Mouse (Mus musculus): Measurements from ENCODE around the gene Mta3. TPM values are rescaled to one million over a fixed set of nuclear protein-coding genes. Genes with fewer than 3 reads are reported as not detected.

Mta3 gene
- polyA plus RNA-seq, 1 experiment from 2014 or later: 32.6 TPM

GRCm38 (mm10) chr17:83830616-83831292 is 124.8 kb downstream of the Mta3 start:
- H3K36me3 ChIP-seq: no peaks in the 10 kb centered on the region
- H3K27me3 ChIP-seq (ENCODE audit: low read depth, poor library complexity, severe bottlenecking): no peaks in the 10 kb centered on the region
- H3K9me3 ChIP-seq (replicated peaks): no peaks in the 10 kb centered on the region
- H3K4me1 ChIP-seq: peaks cover 27% of the 10 kb centered on the region
- no peak for DNase-seq (ENCODE audit: low spot score)
- no peak overlapping the region for H3K27ac ChIP-seq (replicated peaks)
- no peak overlapping the region for H3K4me3 ChIP-seq
- 93% methylated on average over 4 of the region's 4 CpGs for WGBS

- Histone ChIP-seq H3K9me3 (replicated peaks) (no peaks in the 10 kb centered on the region), H3K27me3 (ENCODE audit: low read depth, poor library complexity, severe bottlenecking) (no peaks in the 10 kb centered on the region), H3K4me1 (peaks cover 19% of the 10 kb centered on the region; the same call in 1 of the 2 replicates), H3K27ac (replicated peaks) (no peak overlapping the region), H3K4me3 (no peak overlapping the region), H3K36me3 (no peaks in the 10 kb centered on the region)
- DNase-seq (ENCODE audit: low spot score): no peak
- WGBS: 77% methylated on average over 4 of the region's 4 CpGs
Measured at GRCm38 (mm10) chr17:83834120-83834519, 128.2 kb downstream of the Mta3 start.

- Histone ChIP-seq H3K36me3 (no peaks in the 10 kb centered on the region), H3K4me1 (peaks cover 10% of the 10 kb centered on the region; the same call in 1 of the 2 replicates), H3K9me3 (replicated peaks) (no peaks in the 10 kb centered on the region), H3K27ac (replicated peaks) (0 out of 2 replicates have a peak overlapping the region, but pooled peaks have one; percentile 9), H3K4me3 (no peak overlapping the region), H3K27me3 (ENCODE audit: low read depth, poor library complexity, severe bottlenecking) (no peaks in the 10 kb centered on the region)
- no peak for DNase-seq (ENCODE audit: low spot score)
- 81% methylated on average over 3 of the region's 3 CpGs for WGBS
Measured at GRCm38 (mm10) chr17:83836048-83836447, 130.1 kb downstream of the Mta3 start.

GRCm38 (mm10) chr17:83837659-83838190 is 131.8 kb downstream of the Mta3 start:
- Histone ChIP-seq H3K27ac (replicated peaks) (no peak overlapping the region), H3K27me3 (ENCODE audit: low read depth, poor library complexity, severe bottlenecking) (no peaks in the 10 kb centered on the region), H3K36me3 (no peaks in the 10 kb centered on the region), H3K9me3 (replicated peaks) (no peaks in the 10 kb centered on the region), H3K4me1 (peaks cover 10% of the 10 kb centered on the region; the same call in 1 of the 2 replicates), H3K4me3 (no peak overlapping the region)
- 77% methylated on average over 8 of the region's 8 CpGs for WGBS
- no peak for DNase-seq (ENCODE audit: low spot score)

- no peaks in the 10 kb centered on the region for H3K9me3 ChIP-seq (replicated peaks)
- H3K36me3 ChIP-seq: no peaks in the 10 kb centered on the region
- H3K4me1 ChIP-seq: peaks cover 13% of the 10 kb centered on the region; the same call in 1 of the 2 replicates
- no peaks in the 10 kb centered on the region for H3K27me3 ChIP-seq (ENCODE audit: low read depth, poor library complexity, severe bottlenecking)
- WGBS: 65% methylated on average over 9 of the region's 9 CpGs
- DNase-seq (ENCODE audit: low spot score): no peak
- no peak overlapping the region for H3K4me3 ChIP-seq
- H3K27ac ChIP-seq (replicated peaks): no peak overlapping the region
Measured at GRCm38 (mm10) chr17:83839132-83839531, 133.2 kb downstream of the Mta3 start.

- WGBS: 90% methylated on average over 5 of the region's 5 CpGs
- Histone ChIP-seq H3K4me1 (peaks cover 6% of the 10 kb centered on the region; the same call in 1 of the 2 replicates), H3K4me3 (no peak overlapping the region), H3K27me3 (ENCODE audit: low read depth, poor library complexity, severe bottlenecking) (no peaks in the 10 kb centered on the region), H3K9me3 (replicated peaks) (no peaks in the 10 kb centered on the region), H3K36me3 (no peaks in the 10 kb centered on the region), H3K27ac (replicated peaks) (no peak overlapping the region)
- DNase-seq (ENCODE audit: low spot score): no peak
Measured at GRCm38 (mm10) chr17:83841011-83841410, 135.0 kb downstream of the Mta3 start.

- DNase-seq (ENCODE audit: low spot score): no peak
- Histone ChIP-seq H3K4me1 (peaks cover 8% of the 10 kb centered on the region), H3K27me3 (ENCODE audit: low read depth, poor library complexity, severe bottlenecking) (no peaks in the 10 kb centered on the region; the same call in 1 of the 2 replicates), H3K4me3 (no peak overlapping the region), H3K36me3 (no peaks in the 10 kb centered on the region), H3K9me3 (replicated peaks) (no peaks in the 10 kb centered on the region), H3K27ac (replicated peaks) (no peak overlapping the region)
- 71% methylated on average over 7 of the region's 7 CpGs for WGBS
Measured at GRCm38 (mm10) chr17:83843780-83844179, 137.8 kb downstream of the Mta3 start.

- H3K36me3 ChIP-seq: no peaks in the 10 kb centered on the region
- H3K9me3 ChIP-seq (replicated peaks): no peaks in the 10 kb centered on the region
- no peak overlapping the region for H3K27ac ChIP-seq (replicated peaks)
- DNase-seq (ENCODE audit: low spot score): no peak
- H3K4me1 ChIP-seq: peaks cover 24% of the 10 kb centered on the region
- H3K4me3 ChIP-seq: no peak overlapping the region
- WGBS: 86% methylated on average over 8 of the region's 8 CpGs
- no peaks in the 10 kb centered on the region; the same call in 1 of the 2 replicates for H3K27me3 ChIP-seq (ENCODE audit: low read depth, poor library complexity, severe bottlenecking)
Measured at GRCm38 (mm10) chr17:83845538-83845937, 139.6 kb downstream of the Mta3 start.

- no peaks in the 10 kb centered on the region for H3K9me3 ChIP-seq (replicated peaks)
- H3K4me3 ChIP-seq: no peak overlapping the region
- DNase-seq (ENCODE audit: low spot score): no peak
- H3K4me1 ChIP-seq: peaks cover 24% of the 10 kb centered on the region
- 83% methylated on average over 21 of the region's 21 CpGs for WGBS
- no peaks in the 10 kb centered on the region; the same call in 1 of the 2 replicates for H3K27me3 ChIP-seq (ENCODE audit: low read depth, poor library complexity, severe bottlenecking)
- H3K36me3 ChIP-seq: no peaks in the 10 kb centered on the region
- H3K27ac ChIP-seq (replicated peaks): no peak overlapping the region
Measured at GRCm38 (mm10) chr17:83846301-83847021, 140.5 kb downstream of the Mta3 start.

GRCm38 (mm10) chr17:83847100-83847499 is 141.1 kb downstream of the Mta3 start:
- WGBS: 89% methylated on average over 6 of the region's 6 CpGs
- H3K4me3 ChIP-seq: no peak overlapping the region
- no peak overlapping the region; the same call in 1 of the 2 replicates for H3K27ac ChIP-seq (replicated peaks)
- no peaks in the 10 kb centered on the region for H3K9me3 ChIP-seq (replicated peaks)
- DNase-seq (ENCODE audit: low spot score): no peak
- no peaks in the 10 kb centered on the region; the same call in 1 of the 2 replicates for H3K27me3 ChIP-seq (ENCODE audit: low read depth, poor library complexity, severe bottlenecking)
- no peaks in the 10 kb centered on the region for H3K36me3 ChIP-seq
- peaks cover 24% of the 10 kb centered on the region for H3K4me1 ChIP-seq

GRCm38 (mm10) chr17:83847815-83848214 is 141.9 kb downstream of the Mta3 start, which contains the start of gene Haao:
Haao (minus strand) TSS chr17:83847963.
- Histone ChIP-seq H3K36me3 (no peaks in the 10 kb centered on the region), H3K4me3 (no peak within 1 kb of the TSS), H3K27me3 (ENCODE audit: low read depth, poor library complexity, severe bottlenecking) (no peaks in the 10 kb centered on the region; the same call in 1 of the 2 replicates), H3K27ac (replicated peaks) (no peak within 1 kb of the TSS; the same call in 1 of the 2 replicates), H3K9me3 (replicated peaks) (no peaks in the 10 kb centered on the region), H3K4me1 (peaks cover 24% of the 10 kb centered on the region)
- DNase-seq (ENCODE audit: low spot score): no peak
- 83% methylated on average over 3 of the region's 3 CpGs for WGBS

- 73% methylated on average over 4 of the region's 4 CpGs for whole genome bisulfite sequencing
- Histone ChIP-seq H3K4me1 (peaks cover 24% of the 10 kb centered on the region), H3K27me3 (ENCODE audit: low read depth, poor library complexity, severe bottlenecking) (no peaks in the 10 kb centered on the region; the same call in 1 of the 2 replicates), H3K27ac (replicated peaks) (no peak overlapping the region), H3K36me3 (no peaks in the 10 kb centered on the region), H3K4me3 (no peak overlapping the region), H3K9me3 (replicated peaks) (no peaks in the 10 kb centered on the region)
- no peak for DNase-seq (ENCODE audit: low spot score)
Measured at GRCm38 (mm10) chr17:83848482-83848881, 142.5 kb downstream of the Mta3 start.
